Mouse (Mus musculus) retina, postnatal 7 days (tissue): Measurements from ENCODE around the gene C2cd2l.
A peak's percentile ranks its signal among the peaks of the same experiment; 100 is the strongest.
"Not testable (repeated sequence)": the region's sequence is repeated elsewhere in the genome, so short reads cannot be mapped to it uniquely, and the experiment has no call there.

Experiments used
- DNase-seq: peaks from one replicate; pipeline ENCODE4 v3.0.0-alpha.2; 2012; ENCODE audit warnings: low read depth, low spot score

The C2cd2l gene

GRCm38 (mm10) chr9:44319887-44320798 is at the start of gene C2cd2l:
C2cd2l (minus strand) TSS chr9:44320285.
- peak; percentile 88 for DNase-seq

- no peak for DNase-seq
Measured at GRCm38 (mm10) chr9:44364480-44364879, 44.4 kb upstream of the C2cd2l start.

- DNase-seq: not testable (repeated sequence)
Measured at GRCm38 (mm10) chr9:44361931-44362330, 41.8 kb upstream of the C2cd2l start.

GRCm38 (mm10) chr9:44361190-44361917 is 41.3 kb upstream of the C2cd2l start, which contains the start of gene Vps11:
Vps11 (minus strand) TSS chr9:44361670.
- peak; percentile 94 for DNase-seq

GRCm38 (mm10) chr9:44357207-44357606 is 37.1 kb upstream of the C2cd2l start:
- no peak for DNase-seq

- no peak for DNase-seq
Measured at GRCm38 (mm10) chr9:44353142-44353541, 33.1 kb upstream of the C2cd2l start.

GRCm38 (mm10) chr9:44352337-44352736 is 32.3 kb upstream of the C2cd2l start:
- DNase-seq: no peak

GRCm38 (mm10) chr9:44351396-44351795 is 31.3 kb upstream of the C2cd2l start:
- DNase-seq: no peak

- no peak for DNase-seq
Measured at GRCm38 (mm10) chr9:44348546-44348945, 28.5 kb upstream of the C2cd2l start.

- DNase-seq: no peak
Measured at GRCm38 (mm10) chr9:44347621-44348020, 27.5 kb upstream of the C2cd2l start.

GRCm38 (mm10) chr9:44347166-44347565 is 27.1 kb upstream of the C2cd2l start:
- no peak for DNase-seq

GRCm38 (mm10) chr9:44345570-44346433 is 25.7 kb upstream of the C2cd2l start:
- no peak for DNase-seq

- peak; percentile 80 for DNase-seq
Measured at GRCm38 (mm10) chr9:44343781-44344421, 23.8 kb upstream of the C2cd2l start, which contains the start of gene Hmbs. Hmbs (minus strand) TSS chr9:44344228.

- DNase-seq: no peak
Measured at GRCm38 (mm10) chr9:44343290-44343689, 23.2 kb upstream of the C2cd2l start.

- DNase-seq: no peak
Measured at GRCm38 (mm10) chr9:44342605-44343004, 22.5 kb upstream of the C2cd2l start.

- DNase-seq: no peak
Measured at GRCm38 (mm10) chr9:44342173-44342572, 22.1 kb upstream of the C2cd2l start.

GRCm38 (mm10) chr9:44341487-44341886 is 21.4 kb upstream of the C2cd2l start:
- no peak for DNase-seq

GRCm38 (mm10) chr9:44338574-44338973 is 18.5 kb upstream of the C2cd2l start:
- no peak for DNase-seq

GRCm38 (mm10) chr9:44337436-44338169 is 17.5 kb upstream of the C2cd2l start:
- no peak for DNase-seq

- DNase-seq: no peak
Measured at GRCm38 (mm10) chr9:44336964-44337363, 16.9 kb upstream of the C2cd2l start.
